Mouse (Mus musculus): ENCODE measurements around the gene Cand2.

- TF ChIP-seq USF1 (IDR thresholded peaks at IDR 0.05; ENCODE audit: low read depth): no peak
- no peak for TF ChIP-seq CTCF (IDR thresholded peaks at IDR 0.05; ENCODE audit: control insufficient read depth, insufficient read depth, insufficient read length)
Observed at GRCm38 (mm10) chr6:115818129-115818528, 43.8 kb downstream of the Cand2 start.

All from C2C12 (cell line).